Mouse (Mus musculus) cerebellum, postnatal 36 days (tissue): Measurements from ENCODE around the gene Sh3pxd2a.

Experiments used
- DNase-seq, 2 experiments: peaks; one replicate each; pipeline ENCODE4 v3.0.0; 2021 to 2022; ENCODE audit warnings: mixed read lengths in 2 of 2

Gene Sh3pxd2a

DNA sequence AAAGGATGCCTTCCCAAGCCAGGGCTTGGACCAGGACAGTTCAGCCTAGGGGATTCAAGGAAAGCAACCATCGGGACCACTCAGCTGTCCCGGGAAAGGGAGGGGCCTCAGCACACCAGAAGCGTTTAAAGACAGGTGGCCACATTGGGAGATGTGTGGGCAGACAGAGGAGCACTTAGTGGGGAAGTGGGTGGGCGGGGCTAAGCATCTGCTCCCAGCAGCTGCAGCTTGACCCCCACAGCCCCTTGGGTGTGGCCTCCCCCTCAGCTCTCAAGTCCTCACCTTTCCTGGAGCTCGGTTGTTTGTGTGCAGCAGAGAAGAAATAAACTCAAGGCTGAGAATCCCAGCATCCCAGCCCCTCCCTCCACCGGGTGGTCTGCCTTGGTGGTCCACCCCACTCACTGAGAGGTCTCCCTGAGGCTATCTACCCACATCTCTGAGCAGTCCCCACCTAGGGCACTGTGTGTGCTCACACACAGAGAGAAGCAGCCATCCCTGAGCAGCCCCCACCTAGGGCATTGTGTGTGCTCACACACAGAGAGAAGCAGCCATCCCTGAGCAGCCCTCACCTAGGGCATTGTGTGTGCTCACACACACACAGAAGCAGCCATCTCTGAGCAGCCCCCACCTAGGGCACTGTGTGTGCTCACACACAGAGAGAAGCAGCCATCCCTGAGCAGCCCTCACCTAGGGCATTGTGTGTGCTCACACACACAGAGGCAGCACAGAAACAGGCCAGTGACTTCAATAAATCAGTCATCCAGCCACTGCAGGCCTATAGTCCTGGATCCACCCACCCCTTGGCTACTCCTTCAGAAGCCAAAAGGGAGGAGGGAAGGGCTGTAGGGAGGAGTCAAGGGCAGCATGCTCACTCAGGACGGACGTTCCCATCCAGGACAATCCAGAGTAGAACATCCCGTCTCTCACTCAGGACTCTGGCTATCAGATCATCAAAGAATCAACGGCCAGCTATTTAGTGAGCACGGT is 136.0 kb downstream of the Sh3pxd2a start:
- no peak for DNase-seq

DNA sequence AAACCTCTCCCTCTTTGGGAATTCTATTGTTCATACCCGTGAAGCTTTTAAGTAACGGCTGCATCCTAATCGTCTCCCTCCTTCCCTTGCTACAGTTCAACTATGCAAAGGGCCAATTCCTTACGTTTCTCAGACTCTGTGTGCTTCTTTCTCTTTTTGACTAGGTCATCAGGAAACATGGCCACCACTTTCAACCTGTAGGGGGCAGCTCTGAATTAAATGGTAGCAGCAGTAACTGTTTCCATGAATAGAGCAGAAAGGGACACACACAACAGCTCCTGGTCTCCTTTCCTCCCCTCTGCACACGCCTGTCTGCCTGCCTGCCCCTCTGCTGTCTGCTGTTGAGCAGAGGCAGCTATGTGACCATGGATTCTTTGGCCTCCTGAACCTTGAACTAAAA is 138.3 kb downstream of the Sh3pxd2a start:
- DNase-seq, result peak; percentile 52 to 54

DNA sequence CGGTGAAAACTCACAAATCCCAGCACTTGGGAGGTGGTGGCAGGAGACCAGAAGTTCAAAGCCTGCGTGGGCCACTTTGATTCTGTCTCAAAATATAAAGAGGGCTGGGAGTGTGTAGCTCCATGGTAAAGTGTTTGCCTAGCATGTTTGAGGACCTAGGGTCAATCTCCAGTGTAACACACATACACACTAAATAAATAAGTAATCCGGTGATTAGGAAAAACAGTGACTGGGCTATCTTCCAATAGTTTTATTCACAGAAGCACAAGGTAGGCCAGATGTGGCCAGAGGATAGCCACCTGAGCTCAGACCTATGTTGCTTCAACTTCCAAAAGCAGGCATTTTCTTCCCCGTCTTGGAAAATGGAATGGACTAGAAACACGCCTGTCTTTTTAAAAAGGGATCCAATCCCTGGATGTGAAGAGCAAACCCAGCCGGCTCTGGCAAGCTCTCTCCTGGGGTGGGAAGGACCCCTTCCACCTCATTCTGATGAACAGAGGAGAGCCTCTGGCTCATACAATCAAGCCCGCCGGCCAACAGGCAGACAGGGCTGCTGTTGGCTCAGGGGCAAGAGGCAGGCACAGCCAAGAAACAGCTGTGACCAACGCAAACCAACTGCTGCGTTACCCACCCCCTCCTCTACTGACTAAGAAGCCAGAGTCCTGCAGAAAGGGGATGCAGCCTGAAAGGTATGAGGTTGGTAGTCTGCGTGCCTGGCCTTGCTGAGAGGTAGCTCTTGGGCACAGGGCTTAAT is 140.9 kb downstream of the Sh3pxd2a start:
- DNase-seq, result no peak

DNA sequence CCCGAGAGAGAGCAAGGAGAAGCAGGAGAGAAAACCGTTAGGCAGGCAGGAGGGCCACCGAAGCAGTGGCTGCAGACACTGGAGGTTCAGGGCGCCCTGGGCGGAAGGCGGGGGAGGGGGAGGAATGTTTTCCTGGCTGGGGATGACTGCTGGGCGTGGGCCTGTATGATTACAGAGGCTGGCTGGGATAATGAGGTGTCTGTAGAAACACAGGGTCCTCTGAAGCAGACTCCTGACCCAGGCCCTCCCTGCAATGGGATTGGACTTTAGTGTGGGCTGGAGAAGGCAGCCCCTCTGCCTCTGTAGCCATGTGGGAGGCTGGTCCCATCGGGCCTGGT is 143.9 kb downstream of the Sh3pxd2a start:
- no peak for DNase-seq

DNA sequence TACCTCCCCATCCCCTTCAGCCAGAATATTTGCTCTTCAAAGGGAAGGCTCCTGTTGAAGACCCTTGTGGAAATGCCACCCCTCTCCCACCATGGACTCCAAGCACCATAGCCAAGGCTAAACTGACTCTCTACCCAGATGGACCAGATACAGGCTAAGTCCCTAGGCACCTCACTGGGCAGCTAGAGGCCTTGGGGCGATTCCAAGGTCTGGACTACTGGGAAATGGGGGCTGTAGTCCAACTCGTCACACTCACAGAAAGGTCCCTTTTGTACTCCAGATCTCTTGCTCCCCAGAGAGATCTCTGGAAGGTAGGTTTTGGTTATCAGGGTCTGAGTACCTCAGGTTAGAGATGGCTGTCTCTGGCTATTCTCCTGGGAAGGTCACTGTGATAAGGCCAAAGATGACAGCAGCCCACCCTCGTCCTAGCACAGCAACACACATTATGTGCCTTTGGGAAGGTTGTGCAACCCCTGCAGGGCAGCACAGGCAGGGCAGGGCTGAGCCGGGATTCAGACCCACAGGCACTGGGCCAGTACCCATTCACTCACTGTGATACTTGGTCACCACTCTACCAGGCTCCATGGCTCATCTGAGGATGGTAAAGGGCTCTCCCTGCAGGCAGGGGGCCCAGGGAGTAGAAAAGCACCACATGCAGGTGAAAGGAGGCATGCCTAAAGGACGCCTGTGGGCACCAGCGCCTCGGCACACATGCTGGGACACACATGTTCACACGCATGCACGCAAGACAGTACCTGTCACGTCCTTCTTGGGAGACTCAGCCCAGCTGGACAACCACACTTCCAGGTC is 144.5 kb downstream of the Sh3pxd2a start:
- DNase-seq, result no peak

DNA sequence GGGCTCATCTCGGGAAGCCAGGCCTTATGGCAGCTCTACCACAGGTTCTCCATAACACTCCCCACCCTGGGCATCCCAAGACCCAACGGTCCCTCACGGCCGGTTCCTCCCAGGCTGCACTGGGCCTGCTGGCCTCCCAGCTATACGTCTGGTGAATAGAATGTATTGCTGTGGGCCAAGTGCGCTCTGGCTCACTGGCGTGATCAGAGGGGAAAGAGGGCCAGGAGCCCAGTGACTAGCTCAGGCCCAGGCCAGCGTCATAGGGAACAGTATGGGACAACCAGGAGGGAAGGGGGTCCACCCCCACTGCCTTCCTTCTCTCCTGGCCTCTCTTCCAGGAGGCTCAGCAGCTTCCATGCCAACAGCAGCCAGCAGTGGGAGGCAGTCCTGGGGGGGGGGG is 145.1 kb downstream of the Sh3pxd2a start:
- DNase-seq, result no peak

DNA sequence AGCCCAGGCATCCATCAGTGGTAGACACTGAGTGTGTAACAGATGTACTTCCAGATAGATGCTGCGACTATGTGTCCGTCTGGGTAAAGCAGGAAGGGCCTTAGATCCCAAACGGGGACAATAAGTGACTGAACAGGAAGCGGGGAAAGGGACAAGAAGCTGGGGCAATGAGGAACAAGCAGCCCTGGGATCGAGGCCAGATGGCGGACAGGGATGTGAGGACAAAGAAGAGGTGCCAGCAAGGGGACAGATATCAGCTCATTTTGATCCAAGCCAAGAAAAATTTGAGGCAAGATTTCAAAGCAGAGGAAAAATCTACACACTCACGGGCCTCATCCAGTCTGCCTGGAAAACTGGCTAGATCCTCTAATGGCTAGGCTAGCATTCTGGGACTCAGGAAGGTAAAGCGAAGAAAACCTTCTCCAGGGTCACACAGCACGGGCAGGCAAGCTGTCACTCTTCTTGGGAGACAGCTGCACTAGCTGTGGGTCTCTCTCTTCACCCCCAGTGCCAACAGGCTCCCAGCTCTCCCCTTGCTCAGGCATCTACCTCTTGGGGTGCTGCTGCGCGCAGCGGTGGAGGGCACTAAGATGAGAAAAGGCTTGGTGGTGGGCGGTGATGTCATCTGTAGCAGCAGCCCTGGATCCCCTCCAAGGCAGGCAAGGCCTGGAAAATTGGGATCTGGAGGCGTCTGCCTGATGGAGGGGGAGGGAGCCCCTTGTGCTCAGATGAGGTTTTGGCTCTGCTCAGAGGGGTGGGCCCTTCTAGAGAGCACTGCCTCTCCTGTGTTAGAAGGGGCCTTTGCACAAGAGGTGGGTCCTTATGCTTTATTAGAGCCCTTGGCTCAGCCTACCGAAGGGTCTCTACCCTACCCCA is 146.9 kb downstream of the Sh3pxd2a start:
- no peak for DNase-seq

DNA sequence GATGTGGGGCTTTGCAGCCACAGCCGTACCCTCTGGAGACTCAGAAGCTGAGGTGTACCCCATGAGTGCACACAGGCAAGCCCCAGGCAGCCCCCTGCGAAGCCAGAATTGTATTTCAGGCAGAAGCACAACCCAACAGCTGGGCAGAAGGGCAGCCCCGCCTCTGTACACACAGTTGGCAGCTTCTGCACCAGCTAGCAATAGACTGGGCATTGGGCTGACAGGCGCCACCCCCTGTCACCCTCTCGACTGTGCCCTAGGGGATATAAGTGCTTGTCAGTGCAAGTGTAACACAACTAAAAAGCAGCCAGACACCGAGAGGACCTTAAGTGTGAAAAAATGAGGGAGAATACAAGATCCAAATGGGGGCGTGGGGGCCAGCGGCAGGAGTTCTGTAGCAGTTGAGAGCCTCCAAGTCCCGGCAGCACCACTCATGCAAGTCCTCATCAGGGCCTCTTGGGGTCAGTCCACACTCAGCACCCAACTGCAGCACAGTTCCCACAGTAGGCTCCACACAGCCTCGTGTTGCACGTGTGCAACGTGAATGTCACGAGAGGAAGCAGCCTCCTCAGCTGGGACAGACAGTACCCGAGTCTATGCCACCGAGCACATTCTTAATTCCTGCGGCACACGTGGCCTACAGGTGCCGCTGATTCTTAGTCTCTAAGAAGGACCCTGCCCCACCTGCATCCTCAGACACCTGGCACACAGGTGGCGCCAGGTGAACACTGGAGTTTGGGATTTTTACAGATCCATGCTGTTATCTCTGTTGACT is 147.7 kb downstream of the Sh3pxd2a start:
- DNase-seq, result no peak

DNA sequence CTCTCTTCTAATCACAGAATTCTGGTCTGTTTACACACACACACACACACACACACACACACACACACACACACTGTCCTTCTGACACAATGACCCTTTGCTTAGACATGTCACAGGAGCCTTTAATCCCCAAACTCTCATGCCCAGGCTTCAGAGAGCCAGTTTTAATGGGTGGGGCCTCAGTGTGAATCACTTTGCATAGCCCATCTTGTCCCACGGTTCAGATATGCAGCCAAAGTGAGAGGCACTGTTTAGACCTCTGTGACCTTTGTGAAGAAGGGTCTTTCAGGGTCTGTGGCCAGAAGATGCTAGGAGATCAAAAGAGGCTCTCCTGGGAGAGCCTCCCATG is 148.3 kb downstream of the Sh3pxd2a start:
- no peak for DNase-seq

DNA sequence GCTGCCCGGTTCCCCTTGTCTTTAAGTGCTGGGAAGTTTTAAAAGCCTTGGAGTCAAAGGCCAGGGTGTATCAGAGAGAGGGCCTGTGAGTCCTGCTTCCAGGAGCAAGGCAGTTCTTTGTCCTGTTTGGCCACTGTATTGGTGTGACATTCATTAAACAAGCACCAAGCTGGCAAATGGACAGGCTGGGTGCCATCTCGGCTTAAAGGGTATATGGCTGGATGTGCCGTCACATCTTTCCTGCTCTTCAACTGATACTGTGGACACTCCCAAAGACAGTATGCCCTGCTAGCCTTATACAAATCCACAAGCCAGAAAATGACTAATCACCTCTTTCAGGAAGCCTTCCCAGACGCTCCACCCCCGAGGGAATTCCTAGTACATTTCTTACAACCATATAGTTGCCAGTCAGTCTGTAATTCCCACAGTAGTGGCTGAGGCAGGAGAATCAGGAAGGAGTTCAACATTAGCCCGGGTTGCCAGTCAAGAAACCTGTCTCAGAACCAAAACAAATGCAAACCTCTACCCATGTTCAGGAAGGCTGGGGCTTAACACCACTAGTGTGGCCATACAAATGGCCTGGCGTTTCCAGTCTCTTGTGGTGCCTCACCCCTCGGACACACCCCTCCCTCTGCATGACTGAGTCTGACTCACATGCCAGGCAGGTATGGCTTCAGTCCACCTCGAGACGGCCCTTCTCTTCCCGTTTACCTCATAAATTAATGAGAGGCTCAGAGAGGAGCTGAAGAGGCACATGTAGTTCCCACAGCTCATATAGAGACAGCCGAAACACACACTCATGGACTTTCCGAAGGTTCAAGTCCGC is 148.9 kb downstream of the Sh3pxd2a start:
- DNase-seq, result no peak

DNA sequence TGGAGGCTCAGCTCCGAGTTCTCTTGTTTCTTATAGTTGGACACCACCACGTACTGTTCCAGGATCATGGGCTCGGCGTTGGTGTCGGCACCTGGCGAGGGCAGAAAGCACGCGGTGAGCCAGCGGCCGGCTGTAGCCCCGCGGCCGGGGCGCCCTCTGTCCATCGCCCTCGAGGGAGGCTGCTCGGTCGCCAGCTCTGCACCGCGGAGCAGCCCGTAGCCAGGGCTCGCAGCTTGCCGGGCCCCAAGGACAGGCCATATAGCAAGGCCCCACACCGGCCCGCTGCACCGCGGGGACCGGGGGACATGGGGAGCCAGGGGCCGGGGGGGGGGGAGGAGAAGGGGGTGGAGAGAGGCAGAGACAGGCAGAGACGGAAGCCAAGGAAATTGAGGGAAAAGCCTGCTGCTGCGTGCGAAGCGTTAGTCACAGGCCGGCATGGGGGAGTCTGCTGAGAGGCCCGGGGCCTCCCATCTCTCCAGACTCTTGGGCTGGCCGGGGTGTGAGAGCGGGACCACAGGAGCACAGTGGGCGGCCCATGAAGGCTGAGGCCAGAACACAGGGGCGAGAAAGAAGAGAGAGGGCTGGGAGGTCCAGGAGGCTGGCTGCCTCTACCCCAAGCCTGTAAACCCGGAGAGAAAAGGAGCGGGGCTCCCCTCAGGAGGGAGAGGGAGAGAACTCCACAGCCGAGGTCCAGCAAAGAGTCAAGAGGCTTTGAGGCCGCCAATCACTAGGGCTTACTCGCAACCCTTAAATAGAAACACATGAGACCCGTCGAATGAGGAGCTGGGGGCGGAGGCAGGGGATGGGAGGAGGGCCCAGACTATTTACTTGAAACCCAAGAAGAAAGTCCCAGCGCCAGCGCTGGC is 149.9 kb downstream of the Sh3pxd2a start:
- DNase-seq, result no peak

DNA sequence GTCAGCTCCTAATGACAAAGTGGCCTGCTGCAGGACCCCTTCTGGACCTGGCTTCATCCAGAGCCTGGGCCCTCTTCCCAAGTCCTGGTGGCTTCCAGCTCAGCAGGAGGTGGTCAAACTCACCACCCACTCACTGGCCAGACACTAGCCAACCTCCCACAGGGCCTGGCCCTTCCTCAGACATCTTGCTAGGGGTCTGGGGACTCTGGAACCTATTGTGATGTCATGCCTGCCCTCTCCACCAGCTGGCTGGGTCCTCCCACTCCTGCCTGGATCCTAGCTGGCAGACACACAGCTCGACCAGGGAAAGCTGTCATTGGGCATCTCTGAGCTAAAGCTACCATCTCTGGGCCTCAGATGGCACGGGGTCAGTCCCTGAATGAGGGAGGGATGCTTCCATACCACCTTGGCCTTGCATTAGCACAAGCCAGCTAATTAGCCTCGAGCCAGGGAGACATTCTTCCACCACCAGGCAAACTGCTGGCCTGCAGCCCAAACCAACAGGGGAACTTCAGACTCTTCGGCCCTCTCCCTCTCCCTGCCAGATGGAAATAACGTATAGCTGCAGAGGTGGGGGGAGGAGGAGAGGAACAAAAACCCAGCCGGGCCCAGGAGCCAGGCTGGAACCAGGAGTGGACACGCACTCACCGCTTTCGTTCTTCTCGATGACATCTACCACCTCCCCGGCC is 150.7 kb downstream of the Sh3pxd2a start:
- DNase-seq, result peak; percentile 42 to 51

DNA sequence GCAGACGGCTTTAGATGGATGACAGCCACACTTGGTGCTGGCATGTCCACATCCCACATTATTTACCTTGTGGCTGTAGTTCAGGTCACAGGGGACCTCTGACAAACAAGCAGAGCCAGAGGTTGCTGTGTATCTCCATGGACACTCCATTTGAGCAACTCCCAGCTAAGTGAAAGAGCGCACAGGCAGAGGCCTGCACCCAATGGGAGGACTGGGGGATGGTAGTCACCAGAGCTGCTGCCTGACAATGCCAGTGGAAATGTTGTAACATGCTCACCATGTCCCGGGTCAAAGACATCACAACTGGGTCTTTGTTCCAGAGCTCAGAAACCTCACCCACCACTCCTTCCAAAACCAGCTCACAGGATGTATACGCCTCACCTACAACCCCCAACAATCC is 153.0 kb downstream of the Sh3pxd2a start:
- no peak for DNase-seq

DNA sequence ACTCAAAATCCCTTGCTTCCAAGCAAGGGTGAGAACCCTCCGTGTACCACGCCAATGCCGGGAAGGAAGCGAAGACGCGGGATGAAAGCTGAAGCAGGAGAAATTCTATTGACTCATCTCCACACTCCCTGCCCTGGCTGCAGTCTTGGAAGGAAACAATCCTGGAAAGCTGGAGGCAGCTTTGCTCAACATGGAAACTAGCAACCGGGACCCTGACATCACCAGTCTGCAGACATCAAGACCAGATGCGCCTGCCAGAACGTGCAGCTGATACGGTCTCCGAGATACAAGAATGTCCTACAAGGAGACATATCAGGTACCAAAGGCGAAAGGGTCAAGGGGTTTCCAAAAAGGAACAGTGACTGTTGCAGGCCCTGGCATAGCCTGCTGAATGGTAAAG is 154.4 kb downstream of the Sh3pxd2a start:
- DNase-seq, result no peak

DNA sequence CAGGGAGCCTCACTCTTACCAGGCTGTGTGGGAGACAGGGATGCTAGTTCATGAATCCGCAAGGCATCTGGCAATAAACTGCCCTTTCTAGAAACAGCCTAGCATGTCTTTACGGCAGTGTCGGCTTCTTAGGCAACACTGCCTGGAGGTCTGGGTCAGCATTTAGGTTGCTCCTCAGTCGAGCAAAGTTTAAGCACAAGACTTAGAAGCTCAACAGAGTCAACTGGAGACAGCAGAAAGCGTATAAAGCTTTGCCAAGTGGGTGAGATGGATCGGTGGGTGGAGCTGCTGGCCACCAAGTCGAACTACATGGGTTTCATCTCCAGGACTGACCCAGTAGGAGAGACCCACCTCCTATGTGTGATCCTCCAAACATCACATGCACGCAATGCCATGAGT is 157.3 kb downstream of the Sh3pxd2a start:
- DNase-seq, result no peak

DNA sequence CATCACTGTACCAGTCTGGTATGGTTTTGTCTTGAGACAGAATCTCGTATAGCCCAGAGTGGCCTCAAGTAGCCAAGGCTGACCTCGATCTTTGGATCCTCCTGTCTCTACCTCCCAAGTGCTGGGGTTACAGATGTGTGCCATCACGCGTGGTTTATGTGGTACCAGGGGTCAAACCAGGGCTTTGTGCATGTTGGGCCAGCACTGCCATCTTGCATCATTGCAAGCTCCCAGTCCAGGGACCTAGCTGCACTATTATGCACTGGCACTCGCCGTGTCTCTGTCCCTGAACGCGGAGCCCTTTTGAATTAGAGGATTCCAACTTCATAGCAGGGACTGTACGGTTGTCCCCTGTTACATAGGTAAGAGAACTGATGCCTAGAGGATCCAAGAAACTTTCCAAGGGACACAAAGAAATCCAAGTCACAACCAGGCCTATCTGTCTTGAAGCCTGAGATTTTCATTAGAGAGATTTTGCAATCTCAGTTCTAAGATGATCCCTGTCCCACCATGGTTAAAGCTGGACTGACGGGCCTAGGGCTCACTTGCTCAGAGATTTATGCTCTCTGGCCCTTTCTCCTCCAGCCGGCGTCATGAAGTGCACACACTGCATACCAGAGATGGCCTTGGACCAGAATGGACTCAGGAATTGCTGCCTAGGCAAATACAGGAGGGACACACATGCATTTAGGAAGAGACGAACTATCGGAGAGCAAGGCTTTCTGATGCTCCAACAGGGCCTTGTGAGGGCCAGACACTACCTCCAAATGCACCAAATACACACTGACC is 157.9 kb downstream of the Sh3pxd2a start:
- DNase-seq, result no peak

DNA sequence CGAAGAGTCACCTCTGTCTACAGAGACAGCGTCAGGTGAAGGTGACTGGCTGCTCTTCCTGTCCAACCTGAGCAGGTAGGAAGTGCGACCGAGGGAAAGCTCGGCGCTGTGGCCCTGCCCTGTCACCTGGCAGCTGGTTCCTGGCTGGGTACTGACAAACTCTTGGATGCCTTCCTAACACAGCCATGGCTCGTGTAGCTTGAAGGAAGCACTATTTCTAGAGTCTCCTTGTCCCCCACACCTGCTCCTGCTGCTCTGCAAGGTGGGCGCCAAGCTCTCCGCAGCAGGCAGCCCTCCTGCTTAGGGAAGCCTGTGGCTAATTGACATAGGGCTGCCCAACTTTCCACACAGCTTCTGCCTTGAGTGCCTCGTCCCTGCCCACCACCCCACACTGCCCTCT is 158.8 kb downstream of the Sh3pxd2a start:
- peak; percentile 43 to 46 for DNase-seq

DNA sequence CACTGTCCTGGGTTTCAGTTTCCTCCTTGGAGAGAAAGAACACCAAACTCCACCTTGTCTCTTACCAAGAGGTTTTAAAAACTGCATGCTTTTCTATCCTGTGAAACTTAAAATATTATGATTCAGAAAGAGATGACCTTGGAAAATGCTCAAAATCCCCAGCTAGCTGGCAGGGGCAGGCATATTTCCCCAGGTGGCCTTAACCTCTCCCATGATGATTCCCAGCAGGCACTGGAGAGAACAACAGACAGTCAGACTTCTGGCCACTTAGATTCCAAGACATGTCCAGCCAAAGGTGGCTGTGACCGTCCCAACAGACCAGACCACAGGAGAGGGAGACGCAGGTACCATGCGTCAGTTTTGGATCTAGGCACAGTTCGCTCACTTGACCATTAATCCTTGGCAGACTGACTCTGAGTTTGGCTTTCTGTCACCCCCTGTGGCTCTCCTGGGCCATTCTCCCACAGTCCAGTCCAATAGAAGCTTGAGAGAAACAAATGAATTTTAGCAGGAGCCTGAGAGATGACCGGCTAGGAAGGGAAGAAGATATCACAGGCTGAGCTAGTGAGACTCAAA is 159.9 kb downstream of the Sh3pxd2a start:
- peak; percentile 78 to 83 for DNase-seq
